Mouse (Mus musculus) adrenal gland, postnatal 14 days (tissue): ENCODE measurements around the gene Tmem260. TPM values are rescaled to one million over a fixed set of nuclear protein-coding genes. Genes with fewer than 3 reads are reported as not detected.

Source experiments
- DNase-seq: peaks from one replicate; pipeline ENCODE4 v3.0.0; 2021; ENCODE audit warnings: mixed read lengths
- total RNA-seq: library from RNA; stranded (reverse); gene quantifications from 2 replicates; pipeline ENCODE4 v1.2.3, GENCODE M21; 2021

The Tmem260 gene
- total RNA-seq, 1 experiment from 2014 or later = 27.0 TPM

GRCm38 (mm10) chr14:48553754-48554153, 107.8 kb downstream of the Tmem260 start:
- no peak for DNase-seq

GRCm38 (mm10) chr14:48558975-48559374, 113.1 kb downstream of the Tmem260 start:
- no peak for DNase-seq

GRCm38 (mm10) chr14:48559736-48560135, 113.8 kb downstream of the Tmem260 start:
- no peak for DNase-seq

DNA sequence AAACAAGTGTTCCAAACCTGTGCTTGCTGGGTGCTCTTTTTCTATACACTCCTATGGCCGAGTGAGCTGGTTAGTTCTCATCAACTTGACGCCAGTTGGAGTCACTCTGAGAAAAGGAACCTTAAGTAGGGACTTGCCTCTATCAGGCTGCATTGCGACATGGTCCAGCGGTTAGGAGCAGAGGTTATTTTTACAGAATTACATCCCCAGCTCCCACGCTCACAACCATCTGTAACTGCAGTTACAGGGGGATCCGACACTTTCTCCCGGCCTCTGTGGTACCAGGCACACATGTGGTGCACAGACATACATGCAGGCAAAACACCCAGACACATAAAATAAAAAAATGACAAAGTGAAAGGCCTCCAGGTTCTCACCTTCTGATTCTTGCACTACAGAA, 120.7 kb downstream of the Tmem260 start:
- DNase-seq = no peak

Other genes with a start within 250 kb of the Tmem260 start
- gene Otx2, start 227.7 kb downstream of the Tmem260 start, total RNA-seq = not detected in 2 replicates